In genomic region chr4:152267748-152268369, GRCm38 (mm10) we compare ENCODE assay signal across 12 mouse cellular contexts. TPM values are rescaled to one million over a fixed set of nuclear protein-coding genes. Genes with fewer than 3 reads are reported as not detected.
A peak's percentile ranks its signal among the peaks of the same experiment; 100 is the strongest.
DNase-seq lines count a peak whose midpoint lies in the region; ATAC-seq lines count a peak whose summit lies in the region.
"Had no signal": no experiment of that assay in that cellular context is flagged by ENCODE, and none has a peak within 500 bp of the region (broad histone marks: within the 10 kb centered on the region; RNA-seq: fewer than 3 reads in every experiment).

No protein-coding gene starts in this region.

- H3K4me1 ChIP-seq in forebrain, embryonic 14.5 days (ENCODE audit: control insufficient read depth, insufficient read depth, low read length), result 0 out of 2 replicates have a peak, but pooled peaks cover 3% of the 10 kb centered on the region
- peaks cover 44% of the 10 kb centered on the region for H3K4me1 ChIP-seq in hindbrain, embryonic 15.5 days (replicated peaks)
- H3K4me1 ChIP-seq in kidney, embryonic 14.5 days (ENCODE audit: control insufficient read depth, insufficient read depth, low read length), result peaks cover 24% of the 10 kb centered on the region

- no peaks in the 10 kb centered on the region for H3K36me3 ChIP-seq in forebrain, embryonic 14.5 days (ENCODE audit: control insufficient read depth, insufficient read depth, low read length)
- H3K36me3 ChIP-seq in hindbrain, embryonic 15.5 days, result peaks cover 7% of the 10 kb centered on the region; the same call in 1 of the 2 replicates
- H3K36me3 ChIP-seq in kidney, embryonic 14.5 days (ENCODE audit: control insufficient read depth, insufficient read depth, low read length), result no peaks in the 10 kb centered on the region; the same call in 1 of the 2 replicates
- H3K36me3 ChIP-seq: liver, embryonic 13.5 days had no signal

- no peak overlapping the region for H3K4me3 ChIP-seq in forebrain, embryonic 14.5 days (ENCODE audit: low read depth, low read length)
- no peak overlapping the region for H3K4me3 ChIP-seq in hindbrain, embryonic 15.5 days
- no peak overlapping the region for H3K4me3 ChIP-seq in kidney, embryonic 14.5 days (ENCODE audit: low read length)
- H3K4me3 ChIP-seq: liver, embryonic 13.5 days; neural tube, embryonic 13.5 days had no signal

- H3K27ac ChIP-seq in forebrain, embryonic 14.5 days (ENCODE audit: low read depth, low read length), result no peak overlapping the region; the same call in 1 of the 2 replicates
- peak overlapping the region; percentile 48; the same call in 1 of the 2 replicates for H3K27ac ChIP-seq in hindbrain, embryonic 15.5 days (replicated peaks)
- no peak overlapping the region for H3K27ac ChIP-seq in kidney, embryonic 14.5 days (ENCODE audit: low read depth, low read length)
- H3K27ac ChIP-seq: liver, embryonic 13.5 days; neural tube, embryonic 13.5 days had no signal

- peak; percentile 59; the same call in 1 of the 2 replicates for ATAC-seq in cerebellum, adult (ENCODE audit: insufficient number of reproducible peaks, low FRiP score, low TSS enrichment)
- ATAC-seq in forebrain, embryonic 14.5 days, result peak; percentile 65; the same call in 1 of the 2 replicates
- ATAC-seq in hindbrain, embryonic 15.5 days (ENCODE audit: low FRiP score, low read depth), result peak; percentile 27; the same call in 1 of the 2 replicates
- ATAC-seq in megakaryocyte-erythroid progenitor cell, adult 5-6 weeks (replicated peaks; ENCODE audit: low FRiP score, low TSS enrichment, poor library complexity, severe bottlenecking), result no peak
- ATAC-seq in kidney, embryonic 14.5 days (ENCODE audit: low FRiP score, low TSS enrichment), result no peak

- H3K9me3 ChIP-seq in forebrain, embryonic 14.5 days (replicated peaks; ENCODE audit: control insufficient read depth, low read length), result no peaks in the 10 kb centered on the region
- no peaks in the 10 kb centered on the region for H3K9me3 ChIP-seq in hindbrain, embryonic 15.5 days
- H3K9me3 ChIP-seq in kidney, embryonic 14.5 days (ENCODE audit: control insufficient read depth, low read length), result no peaks in the 10 kb centered on the region
- H3K9me3 ChIP-seq: liver, embryonic 13.5 days; neural tube, embryonic 13.5 days had no signal

- H3K9ac ChIP-seq in forebrain, embryonic 14.5 days (ENCODE audit: low read length), result no peak overlapping the region
- H3K9ac ChIP-seq in hindbrain, embryonic 15.5 days, result no peak overlapping the region
- H3K9ac ChIP-seq in kidney, embryonic 14.5 days (ENCODE audit: low read depth, low read length), result no peak overlapping the region
- H3K9ac ChIP-seq: liver, embryonic 13.5 days; neural tube, embryonic 13.5 days had no signal

- H3K27me3 ChIP-seq in forebrain, embryonic 14.5 days (replicated peaks; ENCODE audit: control insufficient read depth, insufficient read depth, low read length), result no peaks in the 10 kb centered on the region
- H3K27me3 ChIP-seq in hindbrain, embryonic 15.5 days, result 0 out of 2 replicates have a peak, but pooled peaks cover 3% of the 10 kb centered on the region
- no peaks in the 10 kb centered on the region for H3K27me3 ChIP-seq in kidney, embryonic 14.5 days (ENCODE audit: control insufficient read depth, insufficient read depth, low read length)

- H3K4me2 ChIP-seq in forebrain, embryonic 14.5 days (ENCODE audit: low read length), result no peak overlapping the region
- H3K4me2 ChIP-seq in hindbrain, embryonic 15.5 days, result no peak overlapping the region
- H3K4me2 ChIP-seq in kidney, embryonic 14.5 days (replicated peaks; ENCODE audit: low read depth, low read length), result no peak overlapping the region
- H3K4me2 ChIP-seq: liver, embryonic 13.5 days; neural tube, embryonic 13.5 days had no signal

- no peak for DNase-seq in cerebellum, postnatal 4 days (ENCODE audit: low spot score in 2 of 2)
- DNase-seq in adrenal gland, adult 2 months, result peak; percentile 86
- peak; percentile 59 for DNase-seq in forebrain, embryonic 14.5 days (ENCODE audit: low spot score)
- no peak for DNase-seq in thymus, postnatal 25 days
- DNase-seq: kidney, adult 2 months; liver, embryonic 13.5 days; thymus, postnatal 4 days had no signal

- WGBS in forebrain, embryonic 14.5 days, result 74% methylated on average over 13 of the region's 13 CpGs
- WGBS in hindbrain, embryonic 15.5 days, result 58% methylated on average over 13 of the region's 13 CpGs
- WGBS in kidney, embryonic 14.5 days, result 63% methylated on average over 13 of the region's 13 CpGs

RNA-seq across cellular contexts. Expression of gene Gpr153, which starts 6.2 kb away (rescaled TPM):
- 1 to 10 TPM; 3.5 to 8.3 TPM for total RNA-seq in adrenal gland, adult 2 months (2021)
- 16.6 and 22.4 TPM in 2 replicates for polyA plus RNA-seq in adrenal gland, adult 2 months (2012; rRNA removed)
- 6.7 and 8.4 TPM in 2 replicates for polyA plus RNA-seq in forebrain, embryonic 14.5 days (2014; fragmentation: Nextera tagmentation; extraction: Ambion mirVana)
- 18.4 and 21.7 TPM in 2 replicates for polyA plus RNA-seq in hindbrain, embryonic 15.5 days (2015; fragmentation: Nextera tagmentation; extraction: Ambion mirVana)
- not detected in 2 replicates for total RNA-seq in megakaryocyte-erythroid progenitor cell, adult 5-6 weeks (2014; fragmentation: Nextera tagmentation)
- not detected in 2 replicates for total RNA-seq in megakaryocyte-erythroid progenitor cell, adult 5-6 weeks (2017)
- polyA plus RNA-seq in kidney, embryonic 14.5 days (2014; fragmentation: Nextera tagmentation; extraction: Ambion mirVana), result 7.5 and 9.1 TPM in 2 replicates

RNA-seq across cellular contexts. Expression of gene Hes3, which starts 23.6 kb away (rescaled TPM):
- total RNA-seq in adrenal gland, adult 2 months (2021), result not detected
- 0.30 TPM in 1 of 2 replicates, not detected in the other for polyA plus RNA-seq in adrenal gland, adult 2 months (2012; rRNA removed)
- polyA plus RNA-seq in forebrain, embryonic 14.5 days (2014; fragmentation: Nextera tagmentation; extraction: Ambion mirVana), result not detected in 2 replicates
- polyA plus RNA-seq in hindbrain, embryonic 15.5 days (2015; fragmentation: Nextera tagmentation; extraction: Ambion mirVana), result 0.47 and 3.0 TPM in 2 replicates
- not detected in 2 replicates for total RNA-seq in megakaryocyte-erythroid progenitor cell, adult 5-6 weeks (2014; fragmentation: Nextera tagmentation)
- total RNA-seq in megakaryocyte-erythroid progenitor cell, adult 5-6 weeks (2017), result not detected in 2 replicates
- polyA plus RNA-seq in kidney, embryonic 14.5 days (2014; fragmentation: Nextera tagmentation; extraction: Ambion mirVana), result not detected in 2 replicates
- polyA plus RNA-seq: kidney, adult 2 months; liver, embryonic 13.5 days had no signal

RNA-seq across cellular contexts. Expression of gene Icmt, which starts 29.2 kb away (rescaled TPM):
- 10 to 100 TPM; 34.6 to 49.1 TPM for total RNA-seq in adrenal gland, adult 2 months (2021)
- polyA plus RNA-seq in adrenal gland, adult 2 months (2012; rRNA removed), result 39.5 and 48.3 TPM in 2 replicates
- polyA plus RNA-seq in forebrain, embryonic 14.5 days (2014; fragmentation: Nextera tagmentation; extraction: Ambion mirVana), result 13.2 and 18.2 TPM in 2 replicates
- 18.3 and 22.2 TPM in 2 replicates for polyA plus RNA-seq in hindbrain, embryonic 15.5 days (2015; fragmentation: Nextera tagmentation; extraction: Ambion mirVana)
- 23.1 and 26.7 TPM in 2 replicates for total RNA-seq in megakaryocyte-erythroid progenitor cell, adult 5-6 weeks (2014; fragmentation: Nextera tagmentation)
- 12.6 and 12.9 TPM in 2 replicates for total RNA-seq in megakaryocyte-erythroid progenitor cell, adult 5-6 weeks (2017)
- 14.7 and 28.1 TPM in 2 replicates for polyA plus RNA-seq in kidney, embryonic 14.5 days (2014; fragmentation: Nextera tagmentation; extraction: Ambion mirVana)

RNA-seq across cellular contexts. Expression of gene Rnf207, which starts 50.9 kb away (rescaled TPM):
- 1 to 10 TPM in 1 of 2 experiments, under 1 TPM in 1; 0.84 to 1.1 TPM for total RNA-seq in adrenal gland, adult 2 months (2021)
- polyA plus RNA-seq in adrenal gland, adult 2 months (2012; rRNA removed), result 0.26 and 0.67 TPM in 2 replicates
- polyA plus RNA-seq in forebrain, embryonic 14.5 days (2014; fragmentation: Nextera tagmentation; extraction: Ambion mirVana), result 2.4 and 2.5 TPM in 2 replicates
- polyA plus RNA-seq in hindbrain, embryonic 15.5 days (2015; fragmentation: Nextera tagmentation; extraction: Ambion mirVana), result 8.6 and 8.8 TPM in 2 replicates
- not detected in 2 replicates for total RNA-seq in megakaryocyte-erythroid progenitor cell, adult 5-6 weeks (2014; fragmentation: Nextera tagmentation)
- 0.38 TPM in 1 of 2 replicates, not detected in the other for total RNA-seq in megakaryocyte-erythroid progenitor cell, adult 5-6 weeks (2017)
- polyA plus RNA-seq in kidney, embryonic 14.5 days (2014; fragmentation: Nextera tagmentation; extraction: Ambion mirVana), result 1.1 TPM in 2 replicates

RNA-seq across cellular contexts. Expression of gene Rpl22, which starts 57.7 kb away (rescaled TPM):
- 100 to 1,000 TPM; 401 to 498 TPM for total RNA-seq in adrenal gland, adult 2 months (2021)
- polyA plus RNA-seq in adrenal gland, adult 2 months (2012; rRNA removed), result 12.3 and 12.5 TPM in 2 replicates
- 196 and 235 TPM in 2 replicates for polyA plus RNA-seq in forebrain, embryonic 14.5 days (2014; fragmentation: Nextera tagmentation; extraction: Ambion mirVana)
- polyA plus RNA-seq in hindbrain, embryonic 15.5 days (2015; fragmentation: Nextera tagmentation; extraction: Ambion mirVana), result 135 and 176 TPM in 2 replicates
- total RNA-seq in megakaryocyte-erythroid progenitor cell, adult 5-6 weeks (2014; fragmentation: Nextera tagmentation), result 2,168 and 2,467 TPM in 2 replicates
- total RNA-seq in megakaryocyte-erythroid progenitor cell, adult 5-6 weeks (2017), result 3,890 and 4,556 TPM in 2 replicates
- 475 and 692 TPM in 2 replicates for polyA plus RNA-seq in kidney, embryonic 14.5 days (2014; fragmentation: Nextera tagmentation; extraction: Ambion mirVana)

Comparison
In these comparisons a context has a peak if more than half of its experiments do, and no peak if none do; other contexts are left out.
1. ATAC-seq: peak in cerebellum, adult (single experiment), forebrain, embryonic 14.5 days (single experiment) and hindbrain, embryonic 15.5 days (single experiment); none in megakaryocyte-erythroid progenitor cell, adult 5-6 weeks (single experiment) and kidney, embryonic 14.5 days (single experiment).
2. DNase-seq: peak in adrenal gland, adult 2 months (single experiment) and forebrain, embryonic 14.5 days (single experiment); none in cerebellum, postnatal 4 days (0 of 2) and thymus, postnatal 25 days (single experiment).